Mouse (Mus musculus) heart, embryonic 14.5 days (tissue): ENCODE measurements around the gene Cc2d1a. TPM values are rescaled to one million over a fixed set of nuclear protein-coding genes. Genes with fewer than 3 reads are reported as not detected.

Experiments used
- ATAC-seq: fragments of 200-750 bp; cut with Nextera tagmentation; 2 replicates; pipeline ENCODE4 v1.8.0; 2017; ENCODE audit warnings: low read depth, moderate TSS enrichment; ENCODE audit not compliant: insufficient number of reproducible peaks, insufficient read depth, low FRiP score
- H3K27ac ChIP-seq, 2 experiments: fragments of 200-500 bp in 1 of 2; fragments of 300-500 bp in 1 of 2; sonication (generic) in 1 of 2; replicated peaks in 1 of 2; 2 replicates each; pipeline ENCODE4 v1.5.1; 2012 to 2014; ENCODE audit warnings: low read depth in 2 of 2, low read length in 2 of 2, control low read depth in 1 of 2, mild to moderate bottlenecking in 1 of 2, mixed read lengths in 1 of 2; ENCODE audit not compliant: control insufficient read depth in 1 of 2, insufficient read depth in 1 of 2
- H3K27me3 ChIP-seq: fragments of 300-500 bp; sonication (generic); 2 replicates; pipeline ENCODE4 v1.6.1; 2014; ENCODE audit warnings: mild to moderate bottlenecking, low read length, control low read depth; ENCODE audit not compliant: control insufficient read depth, insufficient read depth
- H3K36me3 ChIP-seq: fragments of 300-500 bp; sonication (generic); 2 replicates; pipeline ENCODE4 v1.6.1; 2014; ENCODE audit warnings: mild to moderate bottlenecking, control low read depth, low read length, mixed read lengths; ENCODE audit not compliant: control insufficient read depth, insufficient read depth
- H3K4me1 ChIP-seq, 2 experiments: fragments of 200-500 bp in 1 of 2; fragments of 300-500 bp in 1 of 2; sonication (generic) in 1 of 2; 2 replicates each; pipeline ENCODE4 v1.6.1; 2012 to 2014; ENCODE audit warnings: low read length in 2 of 2, control low read depth in 1 of 2, mixed read lengths in 1 of 2; ENCODE audit not compliant: control insufficient read depth in 2 of 2, insufficient read depth in 2 of 2
- H3K4me2 ChIP-seq: fragments of 300-500 bp; sonication (generic); 2 replicates; pipeline ENCODE4 v1.6.1; 2014; ENCODE audit warnings: mild to moderate bottlenecking, low read length
- H3K4me3 ChIP-seq, 2 experiments: fragments of 200-500 bp in 1 of 2; fragments of 300-500 bp in 1 of 2; sonication (generic) in 1 of 2; 2 replicates each; pipeline ENCODE4 v1.5.1; 2012 to 2014; ENCODE audit warnings: low read length in 2 of 2, mild to moderate bottlenecking in 2 of 2, control low read depth in 1 of 2, low read depth in 1 of 2, moderate library complexity in 1 of 2; ENCODE audit not compliant: control insufficient read depth in 1 of 2, insufficient read depth in 1 of 2
- H3K9ac ChIP-seq: fragments of 300-500 bp; sonication (generic); 2 replicates; pipeline ENCODE4 v1.6.1; 2014; ENCODE audit warnings: mild to moderate bottlenecking, low read length
- H3K9me3 ChIP-seq: fragments of 300-500 bp; sonication (generic); 2 replicates; pipeline ENCODE4 v1.6.1; 2016; ENCODE audit warnings: low read length, control low read depth; ENCODE audit not compliant: control insufficient read depth
- WGBS: fragments of 180-500 bp; shearing (Covaris S2); extraction: QIAGEN DNeasy Blood & Tissue Kit; methylation state at CpG from one replicate; pipeline ENCODE4 v1.1.7; 2014; 5-methylcytosine and 5-hydroxymethylcytosine counted together
- microRNA counts: library from miRNA; unstranded; fragments of <30 nt; microRNA quantifications from one replicate; lab custom pipeline; 2016
- microRNA-seq: library from miRNA; unstranded; fragments of <30 nt; microRNA quantifications from one replicate; pipeline ENCODE4, GENCODE M21; 2016
- polyA plus RNA-seq: library from polyadenylated mRNA; unstranded; fragments of >200 nt; fragmentation: Nextera tagmentation; extraction: Ambion mirVana; gene quantifications from 2 replicates; pipeline ENCODE4 v1.2.1, GENCODE M21; 2014

Cc2d1a gene
- polyA plus RNA-seq, 1 experiment from 2014 or later = 11.8 TPM

GRCm38 (mm10) chr8:84087821-84088220, 59.9 kb downstream of the Cc2d1a start:
- H3K4me3 ChIP-seq = no peak overlapping the region
- H3K4me2 ChIP-seq = no peak overlapping the region
- no peak overlapping the region for H3K27ac ChIP-seq
- 95% methylated on average over 14 of the region's 14 CpGs for WGBS
- H3K4me1 ChIP-seq = no peaks in the 10 kb centered on the region
- H3K27me3 ChIP-seq = no peaks in the 10 kb centered on the region
- H3K9ac ChIP-seq = no peak overlapping the region
- ATAC-seq = no peak
- H3K36me3 ChIP-seq = peaks cover 79% of the 10 kb centered on the region
- H3K9me3 ChIP-seq = no peaks in the 10 kb centered on the region

- Histone ChIP-seq H3K27me3 (no peaks in the 10 kb centered on the region), H3K36me3 (peaks cover 79% of the 10 kb centered on the region), H3K4me2 (no peak overlapping the region), H3K9me3 (no peaks in the 10 kb centered on the region), H3K27ac (no peak overlapping the region), H3K4me1 (no peaks in the 10 kb centered on the region), H3K9ac (no peak overlapping the region), H3K4me3 (no peak overlapping the region)
- ATAC-seq = no peak
- WGBS = 93% methylated on average over 7 of the region's 7 CpGs
Measured at GRCm38 (mm10) chr8:84087156-84087555, 60.6 kb downstream of the Cc2d1a start.

GRCm38 (mm10) chr8:84084341-84085115, 63.2 kb downstream of the Cc2d1a start:
- Histone ChIP-seq H3K27me3 (no peaks in the 10 kb centered on the region), H3K9ac (no peak overlapping the region), H3K4me1 (no peaks in the 10 kb centered on the region; a peak in 1 of 4 replicates), H3K27ac (no peak overlapping the region), H3K9me3 (no peaks in the 10 kb centered on the region), H3K36me3 (peaks cover 83% of the 10 kb centered on the region), H3K4me2 (peak overlapping the region; percentile 32), H3K4me3 (no peak overlapping the region)
- ATAC-seq = no peak
- 55% methylated on average over 42 of the region's 42 CpGs for WGBS

- no peaks in the 10 kb centered on the region for H3K9me3 ChIP-seq
- WGBS = 44% methylated on average over 8 of the region's 8 CpGs
- no peak overlapping the region for H3K9ac ChIP-seq
- H3K4me3 ChIP-seq = no peak overlapping the region
- ATAC-seq = no peak
- H3K27ac ChIP-seq = no peak overlapping the region
- H3K4me2 ChIP-seq = no peak overlapping the region
- H3K27me3 ChIP-seq = no peaks in the 10 kb centered on the region
- H3K4me1 ChIP-seq = peaks cover 5 to 6% of the 10 kb centered on the region in 2 experiments
- peaks cover 81% of the 10 kb centered on the region for H3K36me3 ChIP-seq
Measured at GRCm38 (mm10) chr8:84083829-84084241, 63.9 kb downstream of the Cc2d1a start.

MicroRNAs encoded within 50 kb of the gene (microRNA counts, 519-probe panel; counts per million panel counts)
- microRNA mmu-miR-181c (lab: Ali Mortazavi, UCI) (322 counts per million, percentile 70 among the panel's probes with 10 or more counts), microRNA mmu-miR-709 (lab: Ali Mortazavi, UCI) (322 counts per million, percentile 70 among the panel's probes with 10 or more counts)

Small RNA genes within 50 kb of the gene (microRNA-seq; reads per million reads assigned to microRNA genes)
- gene Gm25110 = not detected
- gene Mir181c = 3,295 reads per million, percentile 88 among the genes with 10 or more reads in this experiment
- gene Mir181d = 2,959 reads per million, percentile 87 among the genes with 10 or more reads in this experiment
- gene Mir709 = not detected

Other genes with a start within 250 kb of the Cc2d1a start
- gene Adgrl1, start 247.8 kb downstream of the Cc2d1a start, polyA plus RNA-seq = 10.4 and 13.0 TPM in 2 replicates
- gene Gm10644, start 192.7 kb downstream of the Cc2d1a start, polyA plus RNA-seq = 0.51 and 0.66 TPM in 2 replicates
- 57.2 and 60.7 TPM in 2 replicates for gene Asf1b, start 192.4 kb downstream of the Cc2d1a start, polyA plus RNA-seq
- gene Prkaca, start 174.9 kb downstream of the Cc2d1a start, polyA plus RNA-seq = 160 and 211 TPM in 2 replicates
- gene Samd1, start 150.3 kb downstream of the Cc2d1a start, polyA plus RNA-seq = 7.3 and 8.5 TPM in 2 replicates
- 0.69 and 0.80 TPM in 2 replicates for gene 1700067K01Rik, start 146.4 kb downstream of the Cc2d1a start, polyA plus RNA-seq
- gene 2210011C24Rik, start 135.8 kb downstream of the Cc2d1a start, polyA plus RNA-seq = 0.16 and 0.20 TPM in 2 replicates
- 0.13 and 1.2 TPM in 2 replicates for gene Palm3, start 126.5 kb downstream of the Cc2d1a start, polyA plus RNA-seq
- 6.1 and 6.3 TPM in 2 replicates for gene Il27ra, start 105.3 kb downstream of the Cc2d1a start, polyA plus RNA-seq
- not detected in 2 replicates for gene Rln3, start 102.9 kb downstream of the Cc2d1a start, polyA plus RNA-seq
- gene Gm10643, start 82.8 kb downstream of the Cc2d1a start, polyA plus RNA-seq = 1.1 and 1.6 TPM in 2 replicates
- gene Rfx1, start 81.1 kb downstream of the Cc2d1a start, polyA plus RNA-seq = 6.1 and 6.3 TPM in 2 replicates
- gene Dcaf15, start 43.2 kb downstream of the Cc2d1a start, polyA plus RNA-seq = 6.3 and 6.4 TPM in 2 replicates
- gene Podnl1, start 21.9 kb downstream of the Cc2d1a start, polyA plus RNA-seq = 0.08 and 0.16 TPM in 2 replicates
- gene 4930432K21Rik, start 89 bp upstream of the Cc2d1a start, polyA plus RNA-seq = 0.43 and 0.63 TPM in 2 replicates
- gene Nanos3, start 37.3 kb upstream of the Cc2d1a start, polyA plus RNA-seq = 2.4 and 3.8 TPM in 2 replicates
- 6.7 and 7.3 TPM in 2 replicates for gene Zswim4, start 89.1 kb upstream of the Cc2d1a start, polyA plus RNA-seq
- 359 and 400 TPM in 2 replicates for gene D8Ertd738e, start 101.8 kb upstream of the Cc2d1a start, polyA plus RNA-seq
- gene Mri1, start 109.4 kb upstream of the Cc2d1a start, polyA plus RNA-seq = 45.4 and 48.3 TPM in 2 replicates
- gene Ccdc130, start 122.4 kb upstream of the Cc2d1a start, polyA plus RNA-seq = 17.5 and 20.8 TPM in 2 replicates
- gene Cacna1a, start 240.5 kb upstream of the Cc2d1a start, polyA plus RNA-seq = 8.4 and 9.7 TPM in 2 replicates